Mouse (Mus musculus) heart, postnatal 4 days (tissue): Measurements from ENCODE around the gene March1. TPM values are rescaled to one million over a fixed set of nuclear protein-coding genes. Genes with fewer than 3 reads are reported as not detected.
"Not testable (repeated sequence)": the region's sequence is repeated elsewhere in the genome, so short reads cannot be mapped to it uniquely, and the experiment has no call there.

ENCODE experiments used
- DNase-seq: peaks from one replicate; pipeline ENCODE4 v3.0.0; 2021
- total RNA-seq, 2 experiments: library from RNA; stranded (reverse); gene quantifications; 2 replicates each; pipeline ENCODE4 v1.2.3; 2021

Gene March1
- total RNA-seq, 2 experiments from 2014 or later: 0.50 to 0.52 TPM

DNA sequence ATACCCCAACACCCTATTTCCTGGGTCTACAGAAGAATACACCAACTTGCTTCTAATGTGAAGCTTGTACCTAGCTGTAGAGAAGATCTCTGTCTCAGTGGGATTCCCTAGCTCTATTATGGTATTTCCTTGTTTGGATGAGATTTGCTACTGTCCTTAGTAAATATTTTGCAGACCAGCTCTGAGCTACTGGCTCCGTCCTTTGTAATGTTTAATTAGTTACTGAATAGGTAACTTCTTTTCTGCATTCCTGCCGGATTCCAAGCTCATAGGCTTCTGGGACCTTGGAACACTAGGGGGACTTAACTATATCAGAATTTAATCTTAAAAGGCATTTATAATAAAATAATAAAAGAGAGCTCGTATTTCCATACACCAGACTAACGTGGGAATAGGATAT is 799.9 kb downstream of the March1 start:
- not testable (repeated sequence) for DNase-seq

- no peak for DNase-seq
Observed at GRCm38 (mm10) chr8:66430639-66431038, 812.9 kb downstream of the March1 start.

GRCm38 (mm10) chr8:66433577-66433976 is 815.9 kb downstream of the March1 start:
- DNase-seq: no peak

DNA sequence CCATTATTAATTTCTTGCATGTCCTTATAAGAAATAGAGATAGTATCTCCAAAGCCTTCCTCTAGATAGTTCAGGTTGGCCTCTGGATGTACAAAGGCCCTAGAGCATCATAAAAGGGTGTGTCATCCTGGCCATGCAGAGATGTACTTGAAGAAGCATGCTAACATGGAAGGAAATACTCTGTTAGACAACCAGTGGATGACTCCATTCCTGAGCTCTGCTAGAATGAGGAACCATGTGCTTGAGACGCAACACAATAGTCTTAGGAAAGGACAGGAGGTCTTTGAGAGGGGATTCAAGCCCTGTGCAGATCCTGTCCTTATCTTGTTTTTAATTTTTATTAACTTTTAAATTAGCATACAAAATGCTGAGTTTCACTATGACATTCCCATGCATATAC is 819.1 kb downstream of the March1 start:
- DNase-seq: no peak

- no peak for DNase-seq
Observed at GRCm38 (mm10) chr8:66437929-66438328, 820.2 kb downstream of the March1 start.

DNA sequence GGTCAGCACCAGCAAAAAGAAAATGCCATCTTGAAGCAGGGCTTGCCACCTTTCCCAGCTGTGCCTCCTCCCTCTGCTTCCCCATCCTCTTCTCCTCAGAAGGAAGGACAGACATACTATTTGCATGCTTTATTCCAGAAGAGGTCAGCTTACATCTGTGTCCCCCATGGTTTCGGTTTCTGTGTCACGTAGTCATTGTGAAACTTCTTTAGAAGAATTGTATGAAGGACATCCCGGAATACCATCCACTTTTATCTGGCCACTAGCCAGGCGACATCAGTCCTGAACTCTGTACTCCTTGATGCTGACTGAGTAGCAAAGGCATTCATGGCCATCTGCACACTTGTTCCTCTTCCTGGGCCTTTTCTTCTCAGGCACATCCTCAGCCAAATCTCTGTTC is 820.8 kb downstream of the March1 start:
- DNase-seq: no peak

DNA sequence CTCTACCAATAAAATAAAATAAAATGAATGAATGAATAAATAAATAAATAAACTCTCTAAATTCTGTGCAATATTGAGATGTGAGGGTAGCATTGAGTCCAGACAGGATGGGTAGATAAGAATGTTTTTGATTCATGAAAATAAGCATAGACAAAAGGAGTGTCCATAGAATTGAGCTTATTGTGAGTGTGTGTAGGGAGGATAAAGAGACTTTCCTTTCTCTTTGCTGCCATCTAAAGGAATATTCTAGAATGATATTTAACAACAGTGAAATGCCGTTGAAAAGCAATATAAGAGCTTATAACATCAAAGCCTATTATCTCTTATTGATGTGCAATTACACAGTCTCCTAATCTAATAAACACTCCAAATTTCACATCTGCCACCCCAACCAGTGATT is 823.4 kb downstream of the March1 start:
- DNase-seq: no peak

DNA sequence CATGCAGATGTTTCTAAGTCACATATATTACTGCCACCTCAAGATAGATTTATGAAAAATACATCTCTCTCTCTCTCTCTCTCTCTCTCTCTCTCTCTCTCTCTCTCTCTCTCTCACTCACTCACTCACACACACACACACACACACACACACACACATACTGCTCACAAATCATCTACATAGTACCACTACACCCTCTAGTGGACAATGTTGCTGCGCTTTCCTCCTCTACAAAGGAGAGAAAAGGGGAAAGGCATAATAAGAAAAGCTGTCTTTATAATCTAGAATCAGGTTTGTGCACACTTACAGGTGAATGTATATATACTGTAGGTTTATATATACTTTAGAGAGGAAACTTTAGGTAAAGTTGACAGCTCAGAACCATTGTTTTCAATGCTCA is 825.1 kb downstream of the March1 start:
- peak; percentile 15 for DNase-seq

DNA sequence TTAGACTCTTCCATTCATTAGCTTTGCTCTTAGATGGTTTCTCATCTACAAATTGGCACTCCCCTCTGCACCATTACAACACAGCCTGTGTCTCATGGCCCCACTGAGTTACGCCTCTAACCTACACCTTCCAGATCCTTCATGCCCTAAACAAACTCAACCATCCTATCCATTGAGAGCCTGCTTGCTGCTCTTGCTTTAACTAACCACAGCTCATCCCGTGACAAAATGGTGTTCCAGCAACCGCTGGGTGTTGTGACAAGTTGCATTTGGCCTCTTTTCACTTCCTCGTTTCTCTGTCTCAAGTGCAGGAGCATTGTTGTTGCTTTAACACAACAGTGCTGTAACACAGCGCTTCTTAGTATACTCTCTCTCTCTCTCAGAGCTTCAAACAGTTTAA is 826.4 kb downstream of the March1 start:
- no peak for DNase-seq

GRCm38 (mm10) chr8:66445351-66445750 is 827.7 kb downstream of the March1 start:
- DNase-seq: no peak

GRCm38 (mm10) chr8:66450691-66451090 is 833.0 kb downstream of the March1 start:
- DNase-seq: peak; percentile 45

GRCm38 (mm10) chr8:66457057-66457456 is 839.4 kb downstream of the March1 start:
- no peak for DNase-seq

- no peak for DNase-seq
Observed at GRCm38 (mm10) chr8:66469821-66470220, 852.1 kb downstream of the March1 start.

- no peak for DNase-seq
Observed at GRCm38 (mm10) chr8:66476880-66477279, 859.2 kb downstream of the March1 start.

DNA sequence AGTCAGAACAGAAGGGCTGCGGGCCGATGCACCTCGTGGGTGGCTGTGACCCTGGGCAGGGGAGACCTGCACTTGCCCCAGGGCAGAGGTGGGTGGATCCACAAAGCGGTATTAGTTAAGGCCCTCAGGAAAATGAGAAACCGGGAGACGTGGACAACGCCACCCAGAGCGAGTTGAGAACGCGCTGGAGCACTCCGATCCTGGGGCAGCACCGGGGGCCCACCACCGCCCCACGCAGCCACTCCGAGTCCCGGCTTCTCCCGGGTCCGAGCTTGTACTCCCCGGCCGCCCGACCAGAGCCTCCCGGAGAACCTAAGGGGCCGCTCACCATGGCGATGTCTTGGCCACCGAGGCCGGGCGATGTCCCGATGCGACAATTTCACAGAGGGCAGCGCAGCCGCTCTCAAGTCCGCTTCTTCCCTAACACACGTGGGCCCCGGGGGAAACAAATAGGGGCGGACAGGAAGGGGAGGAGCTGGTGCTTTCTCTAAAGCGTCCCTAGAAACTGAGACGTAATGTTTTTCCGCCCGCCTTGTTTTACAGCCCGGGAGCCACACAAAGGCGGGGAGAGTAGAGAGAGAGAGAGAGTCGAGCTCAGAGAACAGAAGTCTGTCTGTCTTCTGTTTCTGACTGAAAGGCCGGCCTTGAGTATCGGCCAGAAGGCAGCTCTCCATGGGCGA is 868.5 kb downstream of the March1 start, which contains the start of gene Tma16:
Tma16 (minus strand) TSS at position 447 of the 680 bp plus-strand sequence.
- DNase-seq: peak; percentile 87

- no peak for DNase-seq
Observed at GRCm38 (mm10) chr8:66488556-66488955, 870.9 kb downstream of the March1 start.

DNA sequence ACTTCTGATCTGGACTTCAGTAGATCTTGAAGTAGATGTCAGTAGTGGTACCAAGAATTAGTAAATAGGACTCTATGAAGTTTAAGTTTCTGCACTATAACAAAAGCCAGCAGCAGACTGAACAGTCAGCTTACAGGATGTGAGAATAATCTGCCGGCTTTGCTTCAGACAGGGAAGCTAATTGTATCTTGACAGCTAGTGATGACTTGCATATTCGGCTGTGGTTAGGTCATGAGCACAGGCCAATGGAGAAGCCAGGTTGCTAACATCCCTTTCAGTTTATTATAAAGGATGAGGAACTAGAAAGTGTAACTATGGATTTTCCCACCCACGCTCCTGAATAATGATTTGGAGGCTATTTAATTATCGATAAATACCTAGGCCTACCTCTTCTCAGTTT is 872.9 kb downstream of the March1 start:
- DNase-seq: no peak

DNA sequence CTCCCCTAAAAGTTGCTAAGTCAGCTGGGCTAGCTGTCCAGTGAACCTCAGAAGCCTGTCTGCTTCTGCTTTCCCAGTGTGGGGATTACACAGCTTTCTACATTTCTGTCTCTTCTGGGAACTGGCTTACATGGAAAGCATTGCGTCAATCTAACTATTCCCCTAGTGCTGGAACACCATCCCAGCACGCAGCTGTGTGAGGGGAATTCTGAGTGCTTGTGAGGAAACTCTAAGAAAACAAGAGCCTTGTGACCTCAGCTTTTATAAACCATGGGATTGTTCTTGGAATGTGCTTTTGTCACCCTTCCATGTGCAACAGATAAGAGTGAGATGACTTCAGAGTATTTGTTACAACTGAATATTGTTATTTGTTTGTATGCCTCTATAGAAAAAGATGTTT is 876.8 kb downstream of the March1 start:
- DNase-seq: no peak

DNA sequence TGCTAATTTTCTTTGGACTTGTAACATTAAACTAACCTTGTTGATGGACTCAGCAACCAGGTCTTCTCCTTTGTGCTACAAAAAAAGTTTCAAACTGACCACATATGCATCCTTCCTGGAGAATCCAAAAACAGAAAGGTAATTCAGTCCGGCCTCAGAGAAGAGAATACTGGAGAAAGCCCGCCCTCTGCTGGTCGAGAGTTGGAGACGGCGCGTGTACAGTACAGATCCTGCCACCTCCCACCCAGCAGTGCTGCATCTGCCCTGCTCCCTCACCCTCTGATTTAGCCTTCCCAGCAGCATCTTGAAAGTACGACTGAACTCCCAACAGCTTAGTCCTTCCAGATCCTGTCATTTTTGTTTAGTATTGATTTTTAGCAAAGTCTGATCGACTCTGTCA is 878.0 kb downstream of the March1 start:
- DNase-seq: peak; percentile 81

DNA sequence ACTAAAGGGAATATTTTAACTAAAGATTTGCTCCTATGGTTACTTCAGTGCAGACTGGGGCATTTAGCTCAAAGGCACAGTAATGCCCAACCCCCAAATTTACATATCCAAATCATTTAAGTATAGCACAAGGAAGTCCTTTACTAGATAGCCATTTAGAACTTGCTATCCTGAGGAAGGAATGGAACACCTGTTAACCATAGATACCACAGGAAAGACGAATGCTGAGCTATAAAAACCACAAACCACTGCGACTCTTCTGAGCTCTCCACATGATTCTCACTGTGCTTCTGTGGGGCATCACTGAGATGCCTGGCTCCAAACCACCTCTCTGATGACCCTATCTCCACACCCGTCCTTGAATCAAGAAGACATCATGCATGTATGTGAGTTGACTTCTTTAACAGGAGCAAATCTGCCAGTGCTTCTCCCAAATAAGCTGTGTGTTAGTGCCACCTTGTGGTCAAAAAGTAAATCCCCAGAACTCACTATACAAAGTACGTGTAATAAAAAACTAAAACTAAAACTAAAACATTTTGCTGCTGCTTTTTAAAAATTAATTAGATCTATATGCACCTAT is 879.4 kb downstream of the March1 start:
- DNase-seq: peak; percentile 23

GRCm38 (mm10) chr8:66503381-66503780 is 885.7 kb downstream of the March1 start:
- DNase-seq: no peak

- DNase-seq: no peak
Observed at GRCm38 (mm10) chr8:66511537-66511936, 893.8 kb downstream of the March1 start, which contains the start of gene Tktl2. Tktl2 (plus strand) TSS chr8:66511756.

- no peak for DNase-seq
Observed at GRCm38 (mm10) chr8:66519149-66519548, 901.4 kb downstream of the March1 start.

GRCm38 (mm10) chr8:66520576-66520975 is 902.9 kb downstream of the March1 start:
- DNase-seq: no peak
